Mouse (Mus musculus): ENCODE results near the gene Gm4513. TPM values are rescaled to one million over a fixed set of nuclear protein-coding genes. Genes with fewer than 3 reads are reported as not detected.
"Not testable (repeated sequence)": the region's sequence is repeated elsewhere in the genome, so short reads cannot be mapped to it uniquely, and the experiment has no call there.

Gm4513 gene
- total RNA-seq (2014; rRNA removed), result not detected in 2 replicates
- polyA plus RNA-seq (2015; fragmentation: Nextera tagmentation; extraction: Ambion mirVana), result not detected in 2 replicates

- H3K4me1 ChIP-seq (ENCODE audit: insufficient read depth, low read length); DNase-seq (ENCODE audit: low spot score); H3K27ac ChIP-seq; H3K4me3 ChIP-seq (ENCODE audit: low read length); H3K27me3 ChIP-seq (ENCODE audit: insufficient read depth, low read length); H3K9ac ChIP-seq (replicated peaks; ENCODE audit: low read length); H3K9me3 ChIP-seq (ENCODE audit: low read length); H3K36me3 ChIP-seq (ENCODE audit: insufficient read depth, low read length); ATAC-seq; H3K4me2 ChIP-seq (ENCODE audit: low read depth, low read length): not testable (repeated sequence)
- WGBS, result 76% methylated on average over 3 of the region's 5 CpGs
Observed at GRCm38 (mm10) chr7:20598921-20599320, at the start of gene Gm4513. Gene Gm4513, minus strand, starts transcription at chr7:20599021.

DNA sequence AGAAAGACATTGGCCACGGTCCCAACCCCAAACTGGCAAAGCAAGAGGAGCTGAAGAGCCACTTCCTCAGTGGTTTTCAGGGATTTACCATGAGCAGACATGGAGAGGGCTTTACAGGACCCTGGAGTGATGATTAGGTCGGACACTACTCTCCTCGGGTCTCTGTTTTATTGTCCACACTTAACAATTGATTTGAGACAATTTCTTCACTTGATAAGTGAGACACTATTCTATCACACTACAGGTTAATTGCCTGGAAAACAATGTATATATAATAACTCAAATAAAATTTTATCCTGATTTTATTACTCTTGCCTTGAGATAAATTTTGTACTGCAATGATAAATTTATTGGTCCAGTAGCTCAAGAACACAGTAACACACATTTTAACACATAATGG, 22.7 kb downstream of the Gm4513 start, which contains the start of gene Gm4141:
TSS of gene Gm4141 (minus strand) at position 101 of the 400 bp plus-strand sequence.
- not testable (repeated sequence) for H3K27ac ChIP-seq
- WGBS, result no CpG with 5 or more reads among the region's 3 CpGs

GRCm38 (mm10) chr7:20545657-20546056, 53.2 kb downstream of the Gm4513 start, which contains the start of gene Gm5726:
Gene Gm5726, minus strand, starts transcription at chr7:20545757.
- ATAC-seq, result not testable (repeated sequence)
- WGBS, result no CpG with 5 or more reads among the region's 1 CpGs

More for the DNA sequence above, 22.7 kb downstream of the Gm4513 start, which contains the start of gene Gm4141:
- not testable (repeated sequence) for H3K4me3 ChIP-seq (ENCODE audit: low read length); H3K4me1 ChIP-seq (ENCODE audit: insufficient read depth, low read length); H3K36me3 ChIP-seq (ENCODE audit: insufficient read depth, low read length); H3K9me3 ChIP-seq (ENCODE audit: low read length); H3K27me3 ChIP-seq (ENCODE audit: insufficient read depth, low read length); ATAC-seq; H3K9ac ChIP-seq (replicated peaks; ENCODE audit: low read length); H3K4me2 ChIP-seq (ENCODE audit: low read depth, low read length); DNase-seq (ENCODE audit: low spot score)

More at GRCm38 (mm10) chr7:20545657-20546056, 53.2 kb downstream of the Gm4513 start, which contains the start of gene Gm5726:
- H3K27me3 ChIP-seq (ENCODE audit: insufficient read depth, low read length); H3K9ac ChIP-seq (replicated peaks; ENCODE audit: low read length); H3K27ac ChIP-seq; H3K36me3 ChIP-seq (ENCODE audit: insufficient read depth, low read length); DNase-seq (ENCODE audit: low spot score); H3K4me3 ChIP-seq (ENCODE audit: low read length); H3K4me2 ChIP-seq (ENCODE audit: low read depth, low read length); H3K9me3 ChIP-seq (ENCODE audit: low read length); H3K4me1 ChIP-seq (ENCODE audit: insufficient read depth, low read length): not testable (repeated sequence)

Other genes starting within 250 kb of the Gm4513 start
- not detected in 2 replicates for gene Gm5728, start 223.6 kb downstream of the Gm4513 start, total RNA-seq (2014; rRNA removed)
- gene Gm5728, start 223.6 kb downstream of the Gm4513 start, polyA plus RNA-seq (2015; fragmentation: Nextera tagmentation; extraction: Ambion mirVana), result not detected in 2 replicates
- not detected in 2 replicates for gene Vmn1r100, start 181.1 kb downstream of the Gm4513 start, total RNA-seq (2014; rRNA removed)
- gene Vmn1r100, start 181.1 kb downstream of the Gm4513 start, polyA plus RNA-seq (2015; fragmentation: Nextera tagmentation; extraction: Ambion mirVana), result not detected in 2 replicates
- gene Vmn1r101, start 156.4 kb downstream of the Gm4513 start, total RNA-seq (2014; rRNA removed), result not detected in 2 replicates
- gene Vmn1r101, start 156.4 kb downstream of the Gm4513 start, polyA plus RNA-seq (2015; fragmentation: Nextera tagmentation; extraction: Ambion mirVana), result not detected in 2 replicates
- gene Gm10670, start 124.1 kb downstream of the Gm4513 start, total RNA-seq (2014; rRNA removed), result not detected in 2 replicates
- not detected in 2 replicates for gene Gm10670, start 124.1 kb downstream of the Gm4513 start, polyA plus RNA-seq (2015; fragmentation: Nextera tagmentation; extraction: Ambion mirVana)
- not detected in 2 replicates for gene Vmn1r103, start 88.5 kb downstream of the Gm4513 start, total RNA-seq (2014; rRNA removed)
- not detected in 2 replicates for gene Vmn1r103, start 88.5 kb downstream of the Gm4513 start, polyA plus RNA-seq (2015; fragmentation: Nextera tagmentation; extraction: Ambion mirVana)
- gene Vmn1r104, start 65.2 kb downstream of the Gm4513 start, total RNA-seq (2014; rRNA removed), result not detected in 2 replicates
- gene Vmn1r104, start 65.2 kb downstream of the Gm4513 start, polyA plus RNA-seq (2015; fragmentation: Nextera tagmentation; extraction: Ambion mirVana), result not detected in 2 replicates
- gene Gm5726, start 53.3 kb downstream of the Gm4513 start, total RNA-seq (2014; rRNA removed), result not detected in 2 replicates
- not detected in 2 replicates for gene Gm5726, start 53.3 kb downstream of the Gm4513 start, polyA plus RNA-seq (2015; fragmentation: Nextera tagmentation; extraction: Ambion mirVana)
- gene Gm4141, start 22.8 kb downstream of the Gm4513 start, total RNA-seq (2014; rRNA removed), result not detected in 2 replicates
- gene Gm4141, start 22.8 kb downstream of the Gm4513 start, polyA plus RNA-seq (2015; fragmentation: Nextera tagmentation; extraction: Ambion mirVana), result not detected in 2 replicates
- not detected in 2 replicates for gene Vmn1r107, start 69.9 kb upstream of the Gm4513 start, total RNA-seq (2014; rRNA removed)
- gene Vmn1r107, start 69.9 kb upstream of the Gm4513 start, polyA plus RNA-seq (2015; fragmentation: Nextera tagmentation; extraction: Ambion mirVana), result not detected in 2 replicates
- not detected in 2 replicates for gene Vmn1r111, start 104.2 kb upstream of the Gm4513 start, total RNA-seq (2014; rRNA removed)
- not detected in 2 replicates for gene Vmn1r111, start 104.2 kb upstream of the Gm4513 start, polyA plus RNA-seq (2015; fragmentation: Nextera tagmentation; extraction: Ambion mirVana)
- not detected in 2 replicates for gene Gm10668, start 131.6 kb upstream of the Gm4513 start, total RNA-seq (2014; rRNA removed)
- gene Gm10668, start 131.6 kb upstream of the Gm4513 start, polyA plus RNA-seq (2015; fragmentation: Nextera tagmentation; extraction: Ambion mirVana), result not detected in 2 replicates
- gene Vmn1r112, start 172.2 kb upstream of the Gm4513 start, total RNA-seq (2014; rRNA removed), result not detected in 2 replicates
- not detected in 2 replicates for gene Vmn1r112, start 172.2 kb upstream of the Gm4513 start, polyA plus RNA-seq (2015; fragmentation: Nextera tagmentation; extraction: Ambion mirVana)
- gene Vmn1r113, start 188.3 kb upstream of the Gm4513 start, total RNA-seq (2014; rRNA removed), result not detected in 2 replicates
- gene Vmn1r113, start 188.3 kb upstream of the Gm4513 start, polyA plus RNA-seq (2015; fragmentation: Nextera tagmentation; extraction: Ambion mirVana), result not detected in 2 replicates
- not detected in 2 replicates for gene Vmn1r114, start 213.2 kb upstream of the Gm4513 start, total RNA-seq (2014; rRNA removed)
- not detected in 2 replicates for gene Vmn1r114, start 213.2 kb upstream of the Gm4513 start, polyA plus RNA-seq (2015; fragmentation: Nextera tagmentation; extraction: Ambion mirVana)
- not detected in 2 replicates for gene Vmn1r115, start 246.0 kb upstream of the Gm4513 start, total RNA-seq (2014; rRNA removed)
- gene Vmn1r115, start 246.0 kb upstream of the Gm4513 start, polyA plus RNA-seq (2015; fragmentation: Nextera tagmentation; extraction: Ambion mirVana), result not detected in 2 replicates

All from hindbrain, postnatal 0 days (tissue).